Mouse (Mus musculus) urinary bladder, postnatal 0 days (tissue): ENCODE measurements around the gene Epb41l5. TPM values are rescaled to one million over a fixed set of nuclear protein-coding genes. Genes with fewer than 3 reads are reported as not detected.

ENCODE experiments used
- polyA plus RNA-seq: library from polyadenylated mRNA; unstranded; fragments of >200 nt; fragmentation: Nextera tagmentation; extraction: Ambion mirVana; gene quantifications from 2 replicates; pipeline ENCODE4 v1.2.1, GENCODE M21; 2015

Gene Epb41l5
- polyA plus RNA-seq: 9.5 and 10.6 TPM in 2 replicates

GRCm38 (mm10) chr1:119648205-119649111 lies at the start of gene Epb41l5:
Gene Epb41l5 (minus strand): TSS chr1:119649000.

DNA sequence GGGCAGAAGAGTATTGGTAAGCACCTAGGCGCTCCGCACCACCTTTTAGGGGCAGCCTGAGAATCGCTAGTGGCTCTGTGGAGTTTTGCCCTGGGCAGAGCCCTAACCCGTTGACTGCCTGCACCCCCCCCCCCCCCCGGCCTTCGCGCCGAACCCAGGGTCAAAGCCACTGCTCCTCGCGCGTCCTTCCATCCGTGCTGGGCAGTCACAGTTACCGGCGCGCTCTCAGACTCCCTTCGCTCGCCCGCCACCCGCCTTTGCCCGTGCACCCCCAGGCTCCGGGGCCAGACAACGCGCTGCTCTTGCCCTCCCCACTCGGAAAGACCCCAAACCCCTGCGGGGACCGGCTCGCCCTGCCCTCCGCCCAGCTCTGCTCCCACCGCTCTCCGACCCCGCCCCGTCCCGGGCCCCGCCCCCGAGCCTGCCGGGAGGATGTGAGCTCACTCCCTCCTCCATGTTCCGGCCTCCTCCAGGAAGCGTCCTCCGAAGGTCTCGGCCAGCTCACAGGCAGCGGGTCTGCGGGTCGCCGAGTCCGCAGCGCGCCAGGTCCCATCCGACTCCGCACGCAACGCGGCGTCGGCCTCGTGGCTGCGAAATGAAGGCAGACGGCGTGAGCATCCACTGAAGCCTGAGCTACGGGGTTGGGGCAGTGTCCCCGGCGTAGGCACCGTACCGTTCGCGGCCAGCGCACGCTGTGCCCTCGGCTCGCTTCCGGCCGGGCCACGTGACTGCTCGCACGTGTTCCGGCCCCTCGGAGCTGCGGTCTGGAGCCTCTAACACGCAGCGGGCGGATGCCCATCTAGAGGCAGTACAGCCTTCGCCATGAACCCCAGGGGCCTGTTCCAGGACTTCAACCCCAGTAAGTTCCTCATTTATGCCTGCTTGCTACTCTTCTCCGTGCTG lies 122.9 kb downstream of the Epb41l5 start, which contains the start of gene Tmem185b:
Tmem185b (plus strand) TSS at position 472 of the 903 bp plus-strand sequence.

GRCm38 (mm10) chr1:119504260-119505062 lies 144.3 kb downstream of the Epb41l5 start, which contains the start of gene Ralb:
Gene Ralb (minus strand): TSS chr1:119504794.

Other genes starting within 250 kb of the Epb41l5 start
- 0.35 and 0.61 TPM in 2 replicates for gene Inhbb, start 226.8 kb downstream of the Epb41l5 start, polyA plus RNA-seq
- 105 and 114 TPM in 2 replicates for gene Ralb, start 144.2 kb downstream of the Epb41l5 start, polyA plus RNA-seq
- 16.3 and 16.7 TPM in 2 replicates for gene Tmem185b, start 122.8 kb downstream of the Epb41l5 start, polyA plus RNA-seq
- 2.0 and 2.2 TPM in 2 replicates for gene Ptpn4, start 188.6 kb upstream of the Epb41l5 start, polyA plus RNA-seq